ENCODE assay signal across 31 mouse cellular contexts in the genomic region with DNA sequence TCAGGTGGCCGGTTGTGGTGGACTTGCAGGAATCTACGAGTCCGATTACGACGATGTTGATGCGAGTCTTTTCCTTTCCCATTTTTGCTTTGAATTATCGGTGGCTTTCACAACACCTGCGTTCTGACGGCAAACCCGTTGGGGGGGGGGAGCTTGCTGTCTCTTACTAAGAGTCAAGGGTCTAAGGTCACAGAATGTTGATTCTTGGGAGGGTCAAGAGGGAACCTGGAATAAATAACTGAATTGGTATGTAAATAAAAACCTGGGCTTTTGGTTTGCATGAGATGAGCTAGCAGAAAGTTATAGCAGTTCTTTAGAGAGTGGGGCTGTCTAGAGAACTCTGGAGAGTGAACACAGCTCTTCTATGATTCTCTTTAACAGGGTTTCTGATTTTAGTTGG. TPM values are rescaled to one million over a fixed set of nuclear protein-coding genes. Genes with fewer than 3 reads are reported as not detected.
"Had no signal": no experiment of that assay in that cellular context is flagged by ENCODE, and none has a peak within 500 bp of the region (broad histone marks: within the 10 kb centered on the region; RNA-seq: fewer than 3 reads in every experiment).

No protein-coding gene starts in this region.

- H3K9me3 ChIP-seq: limb, embryonic 10.5 days; limb, embryonic 12.5 days; limb, embryonic 13.5 days; limb, embryonic 15.5 days; liver, embryonic 12.5 days; liver, embryonic 13.5 days; liver, embryonic 15.5 days; lung, embryonic 15.5 days; megakaryocyte, embryonic 14.5 days; midbrain, embryonic 10.5 days; midbrain, embryonic 12.5 days; midbrain, embryonic 13.5 days; midbrain, embryonic 15.5 days had no signal

- ATAC-seq: liver, embryonic 12.5 days; midbrain, embryonic 13.5 days; midbrain, embryonic 15.5 days; midbrain, embryonic 16.5 days had no signal

- DNase-seq: left cerebral cortex, postnatal 4 days; liver; liver, embryonic 13.5 days; lung, adult 2 months; lung, embryonic 14.5 days; lung, postnatal 10 days; lung, postnatal 14 days; lung, postnatal 4 days; midbrain, embryonic 14.5 days had no signal

- H3K27me3 ChIP-seq: limb, embryonic 12.5 days; limb, embryonic 13.5 days; limb, embryonic 15.5 days; liver, embryonic 12.5 days; liver, embryonic 13.5 days; liver, embryonic 15.5 days; lung, embryonic 15.5 days; midbrain, embryonic 12.5 days; midbrain, embryonic 13.5 days; midbrain, embryonic 15.5 days had no signal

- H3K36me3 ChIP-seq: limb, embryonic 10.5 days; limb, embryonic 12.5 days; limb, embryonic 13.5 days; limb, embryonic 15.5 days; liver, embryonic 12.5 days; liver, embryonic 13.5 days; liver, embryonic 15.5 days; lung, embryonic 15.5 days; midbrain, embryonic 10.5 days; midbrain, embryonic 12.5 days; midbrain, embryonic 13.5 days; midbrain, embryonic 15.5 days had no signal

- H3K4me2 ChIP-seq: limb, embryonic 12.5 days; limb, embryonic 13.5 days; limb, embryonic 15.5 days; liver, embryonic 11.5 days; liver, embryonic 12.5 days; liver, embryonic 13.5 days; liver, embryonic 15.5 days; lung, embryonic 14.5 days; lung, embryonic 15.5 days; midbrain, embryonic 11.5 days; midbrain, embryonic 12.5 days; midbrain, embryonic 13.5 days; midbrain, embryonic 15.5 days had no signal

- H3K4me1 ChIP-seq: limb, embryonic 10.5 days; limb, embryonic 12.5 days; limb, embryonic 15.5 days; liver, embryonic 12.5 days; liver, embryonic 13.5 days; liver, embryonic 15.5 days; lung, embryonic 15.5 days; megakaryocyte, embryonic 14.5 days; midbrain, embryonic 10.5 days; midbrain, embryonic 12.5 days; midbrain, embryonic 13.5 days; midbrain, embryonic 15.5 days had no signal

- H3K27ac ChIP-seq: left cerebral cortex, adult 2 months; limb, embryonic 10.5 days; limb, embryonic 12.5 days; limb, embryonic 13.5 days; limb, embryonic 15.5 days; liver, embryonic 12.5 days; liver, embryonic 13.5 days; liver, embryonic 14.5 days; liver, embryonic 15.5 days; lung, embryonic 15.5 days; macrophage; midbrain, embryonic 10.5 days; midbrain, embryonic 12.5 days; midbrain, embryonic 13.5 days; midbrain, embryonic 15.5 days had no signal

- H3K4me3 ChIP-seq: left cerebral cortex, adult 2 months; limb, embryonic 10.5 days; limb, embryonic 12.5 days; limb, embryonic 13.5 days; limb, embryonic 15.5 days; liver, embryonic 12.5 days; liver, embryonic 13.5 days; liver, embryonic 15.5 days; lung, embryonic 15.5 days; megakaryocyte, embryonic 14.5 days; midbrain, embryonic 10.5 days; midbrain, embryonic 12.5 days; midbrain, embryonic 13.5 days; midbrain, embryonic 15.5 days; myocyte had no signal

- H3K9ac ChIP-seq: limb, embryonic 12.5 days; limb, embryonic 13.5 days; limb, embryonic 15.5 days; liver, embryonic 12.5 days; liver, embryonic 13.5 days; liver, embryonic 14.5 days; liver, embryonic 15.5 days; lung, embryonic 14.5 days; lung, embryonic 15.5 days; midbrain, embryonic 12.5 days; midbrain, embryonic 13.5 days; midbrain, embryonic 15.5 days had no signal

RNA-seq across cellular contexts. Expression of a gene that starts 28.8 kb away (rescaled TPM):
- total RNA-seq: megakaryocyte, adult 5-6 weeks; megakaryocyte-erythroid progenitor cell, adult 5-6 weeks; monocyte, adult 5-6 weeks had no signal
- polyA plus RNA-seq: liver, embryonic 14.5 days; macrophage; myocyte had no signal
